In the genomic region with DNA sequence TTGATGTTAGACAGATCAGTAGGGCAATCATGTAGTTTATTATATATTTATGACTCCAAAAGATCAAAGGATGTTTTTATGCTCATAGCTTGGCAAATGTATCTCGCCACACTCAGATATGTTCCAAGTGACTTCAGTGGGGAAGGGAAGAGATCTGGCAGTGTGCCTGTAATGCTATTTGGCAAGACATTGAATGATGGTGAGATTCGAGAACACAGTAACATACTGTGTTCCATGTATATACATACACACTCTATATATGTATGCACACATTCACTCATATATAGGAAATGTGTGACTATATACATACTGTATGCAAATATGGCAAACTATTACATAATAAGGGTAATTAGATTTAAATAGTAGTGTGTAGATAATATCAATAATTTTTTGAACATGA, we compare ENCODE assay signal across 19 mouse cellular contexts.
"Had no signal": no experiment of that assay in that cellular context is flagged by ENCODE, and none has a peak within 500 bp of the region (broad histone marks: within the 10 kb centered on the region; RNA-seq: fewer than 3 reads in every experiment).

No protein-coding gene starts in this region.

- H3K9ac ChIP-seq: limb, embryonic 12.5 days; limb, embryonic 15.5 days; liver, embryonic 14.5 days; liver, postnatal 0 days; lung, embryonic 15.5 days had no signal

- H3K36me3 ChIP-seq: limb, embryonic 12.5 days; limb, embryonic 15.5 days; lung, embryonic 15.5 days had no signal

- ATAC-seq: liver, postnatal 0 days had no signal

- DNase-seq: kidney, postnatal 25 days; left cerebral cortex, postnatal 4 days; liver, postnatal 0 days; lung, postnatal 14 days; lung, postnatal 4 days; midbrain, embryonic 14.5 days; right cerebral cortex, postnatal 14 days; right cerebral cortex, postnatal 4 days; thymus, adult 2 months; thymus, postnatal 14 days; thymus, postnatal 4 days had no signal

- H3K4me2 ChIP-seq: limb, embryonic 12.5 days; limb, embryonic 15.5 days; liver, embryonic 11.5 days; lung, embryonic 15.5 days; midbrain, embryonic 11.5 days had no signal

- H3K4me1 ChIP-seq: limb, embryonic 12.5 days; limb, embryonic 15.5 days; lung, embryonic 15.5 days had no signal

- H3K4me3 ChIP-seq: limb, embryonic 12.5 days; limb, embryonic 15.5 days; lung, embryonic 15.5 days had no signal

- H3K27me3 ChIP-seq: limb, embryonic 12.5 days; limb, embryonic 15.5 days; lung, embryonic 15.5 days had no signal

- H3K27ac ChIP-seq: kidney, postnatal 0 days; limb, embryonic 12.5 days; limb, embryonic 15.5 days; liver, embryonic 14.5 days; lung, embryonic 15.5 days; stomach, postnatal 0 days had no signal

- H3K9me3 ChIP-seq: limb, embryonic 12.5 days; limb, embryonic 15.5 days; lung, embryonic 15.5 days had no signal
